Mouse (Mus musculus): ENCODE data around the gene Kcnk16. TPM values are rescaled to one million over a fixed set of nuclear protein-coding genes. Genes with fewer than 3 reads are reported as not detected.

The Kcnk16 gene
- total and polyA plus RNA-seq, 3 experiments, result not detected

DNA sequence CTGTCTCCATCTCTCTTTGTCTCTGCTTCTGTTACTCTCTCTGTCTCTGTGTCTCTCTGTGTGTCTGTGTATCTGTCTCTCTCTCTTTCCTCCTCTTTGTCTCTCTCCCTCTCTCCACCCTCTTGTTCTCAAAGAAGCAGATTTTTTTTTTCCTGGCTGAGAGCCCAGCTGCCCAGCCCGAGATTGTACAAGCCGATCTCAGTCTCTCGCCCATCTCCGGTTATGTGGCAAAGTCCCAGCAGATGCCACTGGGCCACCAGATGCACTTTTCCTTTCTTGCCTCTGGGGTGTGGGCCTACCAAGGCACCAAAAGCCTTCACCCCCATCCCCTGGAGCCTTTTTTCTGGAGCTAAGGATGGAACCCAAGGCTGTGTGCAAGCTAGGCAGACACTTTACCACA is 44.8 kb downstream of the Kcnk16 start:
- DNase-seq (ENCODE audit: low read depth, low spot score), result no peak
- no peak overlapping the region for H3K9ac ChIP-seq (ENCODE audit: control insufficient read depth, low read depth, low read length, poor library complexity, severe bottlenecking)
- no peaks in the 10 kb centered on the region for H3K36me3 ChIP-seq (ENCODE audit: control insufficient read depth in 1 of 2, insufficient read depth in 2 of 2, low read length in 2 of 2)
- H3K27me3 ChIP-seq (ENCODE audit: control insufficient read depth in 1 of 2, insufficient read depth in 2 of 2, low read length in 2 of 2), result peaks cover 0 to 3% of the 10 kb centered on the region in 2 experiments; a peak in 2 of 4 replicates
- H3K4me3 ChIP-seq (ENCODE audit: control insufficient read depth in 1 of 2, insufficient read depth in 1 of 2, low read depth in 2 of 2, low read length in 2 of 2), result no peak overlapping the region
- no peak overlapping the region for H3K27ac ChIP-seq (ENCODE audit: control insufficient read depth, low read depth, low read length)
- peaks cover 0 to 3% of the 10 kb centered on the region in 2 experiments; a peak in 1 of 4 replicates for H3K4me1 ChIP-seq (ENCODE audit: control insufficient read depth in 1 of 2, insufficient read depth in 2 of 2, low read length in 2 of 2)
- H3K79me2 ChIP-seq (ENCODE audit: control insufficient read depth, insufficient read depth, low read length, poor library complexity), result no peaks in the 10 kb centered on the region
- no peak for TF ChIP-seq MEF2A (IDR thresholded peaks at IDR 0.05; ENCODE audit: extremely low read depth, insufficient replicate concordance, low read depth, low read length, poor library complexity, severe bottlenecking)
- no peak for TF ChIP-seq SIN3A (IDR thresholded peaks at IDR 0.05; ENCODE audit: low read length)
- H3K9me3 ChIP-seq (replicated peaks; ENCODE audit: insufficient read depth, low read length), result no peaks in the 10 kb centered on the region

DNA sequence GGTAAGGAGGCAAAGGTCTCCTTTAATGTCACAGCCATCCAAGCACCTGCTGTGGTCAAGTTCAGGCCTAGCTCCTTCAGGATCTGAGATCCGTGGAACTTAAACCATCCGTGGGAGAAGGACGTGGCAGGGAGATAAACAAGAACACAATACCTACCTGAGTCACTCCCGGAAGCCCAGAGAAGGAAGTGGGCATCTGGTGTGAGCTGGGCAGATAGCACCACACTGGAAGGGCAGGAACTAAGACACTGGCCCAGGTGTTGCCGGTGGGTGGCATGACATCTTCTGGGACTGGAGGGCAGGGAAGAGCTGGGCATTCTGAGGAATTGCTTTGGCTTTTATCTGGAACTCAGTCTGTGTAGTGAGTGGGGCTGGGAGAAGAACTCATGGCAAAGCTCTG is 45.7 kb downstream of the Kcnk16 start:
- H3K79me2 ChIP-seq (ENCODE audit: control insufficient read depth, insufficient read depth, low read length, poor library complexity), result no peaks in the 10 kb centered on the region
- H3K9me3 ChIP-seq (replicated peaks; ENCODE audit: insufficient read depth, low read length), result no peaks in the 10 kb centered on the region
- no peak overlapping the region for H3K9ac ChIP-seq (ENCODE audit: control insufficient read depth, low read depth, low read length, poor library complexity, severe bottlenecking)
- DNase-seq (ENCODE audit: low read depth, low spot score), result no peak
- peaks cover 0 to 3% of the 10 kb centered on the region in 2 experiments; a peak in 1 of 4 replicates for H3K4me1 ChIP-seq (ENCODE audit: control insufficient read depth in 1 of 2, insufficient read depth in 2 of 2, low read length in 2 of 2)
- TF ChIP-seq EP300 (IDR thresholded peaks at IDR 0.05; ENCODE audit: low read depth in 1 of 2, low read length in 2 of 2) (no peak), MYB (IDR thresholded peaks at IDR 0.05; ENCODE audit: low read depth, low read length) (no peak), CHD2 (IDR thresholded peaks at IDR 0.05; ENCODE audit: low read length) (no peak), UBTF (IDR thresholded peaks at IDR 0.05; ENCODE audit: borderline replicate concordance, insufficient read depth, low read depth, low read length) (no peak), USF1 (IDR thresholded peaks at IDR 0.05; ENCODE audit: low read depth, low read length) (no peak), POLR2AphosphoS2 (IDR thresholded peaks at IDR 0.05; ENCODE audit: low read length) (no peak), E2F4 (IDR thresholded peaks at IDR 0.05; ENCODE audit: borderline replicate concordance, low read depth, low read length) (no peak), ETS1 (IDR thresholded peaks at IDR 0.05; ENCODE audit: low read depth, low read length) (no peak), TAL1 (IDR thresholded peaks at IDR 0.05; ENCODE audit: low read length) (no peak), NELFE (IDR thresholded peaks at IDR 0.05; ENCODE audit: low read depth, low read length) (no peak), TBP (IDR thresholded peaks at IDR 0.05; ENCODE audit: low read depth, low read length) (no peak), ZMIZ1 (IDR thresholded peaks at IDR 0.05; ENCODE audit: low read depth, low read length) (no peak), CHD1 (IDR thresholded peaks at IDR 0.05; ENCODE audit: low read depth, low read length) (no peak), CTCF (IDR thresholded peaks at IDR 0.05 in 2 of 3, conservative IDR thresholded peaks at IDR 0.05 in 1 of 3; ENCODE audit: control insufficient read depth in 1 of 3, insufficient read depth in 1 of 3, low read depth in 2 of 3, low read length in 3 of 3, poor library complexity in 1 of 3, severe bottlenecking in 1 of 3) (no peak), MAZ (IDR thresholded peaks at IDR 0.05; ENCODE audit: low read depth, low read length) (no peak)
- H3K4me3 ChIP-seq (ENCODE audit: control insufficient read depth in 1 of 2, insufficient read depth in 1 of 2, low read depth in 2 of 2, low read length in 2 of 2), result no peak overlapping the region
- H3K27me3 ChIP-seq (ENCODE audit: control insufficient read depth in 1 of 2, insufficient read depth in 2 of 2, low read length in 2 of 2), result peaks cover 0 to 3% of the 10 kb centered on the region in 2 experiments; a peak in 2 of 4 replicates
- H3K36me3 ChIP-seq (ENCODE audit: control insufficient read depth in 1 of 2, insufficient read depth in 2 of 2, low read length in 2 of 2), result no peaks in the 10 kb centered on the region
- H3K27ac ChIP-seq (ENCODE audit: control insufficient read depth, low read depth, low read length), result no peak overlapping the region
